Mouse (Mus musculus): ENCODE data around the gene Rpl37.

- TF ChIP-seq CTCF (IDR thresholded peaks at IDR 0.05) (no peak), EP300 (IDR thresholded peaks at IDR 0.05) (no peak)
Observed at GRCm38 (mm10) chr15:5129111-5129805, 12.8 kb downstream of the Rpl37 start.

Data from lung, postnatal 0 days (tissue).